Mouse (Mus musculus): ENCODE measurements at regions not wholly inside any gene's neighbourhood (a gene's known extent, or its start where the extent isn't known, plus 50 kb on each side); places are given as distances from the start of the nearest gene placed in this dataset.

DNA sequence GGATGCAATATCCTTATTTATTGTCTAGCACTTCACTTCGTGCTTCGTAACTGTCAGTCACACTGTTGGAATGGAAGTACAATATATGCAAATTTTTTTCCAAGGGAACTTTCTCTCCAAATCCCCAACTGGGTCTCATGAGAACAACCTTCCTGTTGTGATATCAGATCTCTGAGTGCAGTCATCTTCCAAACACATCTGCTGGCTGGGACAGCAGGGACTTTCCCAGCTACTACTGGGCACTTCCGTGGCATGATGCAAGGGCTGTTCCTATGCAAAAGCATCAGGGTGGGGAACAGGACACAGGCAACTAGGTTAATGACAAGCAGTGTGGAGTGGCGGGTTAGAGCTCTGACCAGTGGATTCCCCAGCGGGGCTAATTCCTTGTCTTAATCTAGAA is 73.4 kb upstream of the Arntl start:
- no peak overlapping the region for H3K9ac ChIP-seq (replicated peaks; ENCODE audit: low read length, poor library complexity, severe bottlenecking)
- no peak for ATAC-seq (ENCODE audit: low FRiP score)
- no peaks in the 10 kb centered on the region for H3K27me3 ChIP-seq (ENCODE audit: insufficient read depth, low read length)
- no peak for TF ChIP-seq CTCF (IDR thresholded peaks at IDR 0.05)
- H3K27ac ChIP-seq (ENCODE audit: low read depth, low read length): no peak overlapping the region
- 66% methylated on average over 5 of the region's 5 CpGs for WGBS
- no peaks in the 10 kb centered on the region for H3K36me3 ChIP-seq (ENCODE audit: insufficient read depth, low read length)
- no peaks in the 10 kb centered on the region for H3K9me3 ChIP-seq (ENCODE audit: low read length)
- no peak for DNase-seq (ENCODE audit: low spot score)
- H3K4me1 ChIP-seq (ENCODE audit: insufficient read depth, low read length): no peaks in the 10 kb centered on the region
- no peak overlapping the region for H3K4me3 ChIP-seq (ENCODE audit: low read depth, low read length)
- H3K4me2 ChIP-seq (ENCODE audit: low read depth, low read length, poor library complexity, severe bottlenecking): no peak overlapping the region

DNA sequence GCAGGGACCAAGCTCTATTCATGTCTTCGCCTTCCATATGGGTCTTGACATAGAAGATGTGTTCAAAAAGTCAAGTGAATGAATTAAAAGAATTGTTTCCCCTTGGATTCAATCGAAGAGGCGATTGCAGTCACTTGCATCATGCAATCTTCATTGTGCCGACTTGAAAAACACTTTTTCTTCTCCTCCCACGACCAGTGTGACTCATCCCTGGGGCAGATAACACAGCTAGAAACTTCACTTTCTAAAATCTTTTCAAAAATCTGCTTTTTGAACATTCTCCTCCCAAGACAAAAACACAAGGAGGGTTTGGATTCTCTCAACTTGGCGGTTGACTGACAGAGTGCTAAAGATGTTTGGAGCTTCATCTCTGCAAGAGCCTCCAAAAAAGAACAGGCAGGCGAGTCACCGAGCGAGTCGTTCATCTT is 67.2 kb upstream of the Arntl start:
- Histone ChIP-seq H3K9me3 (ENCODE audit: low read length) (no peaks in the 10 kb centered on the region), H3K27me3 (ENCODE audit: insufficient read depth, low read length) (no peaks in the 10 kb centered on the region), H3K4me2 (ENCODE audit: low read depth, low read length, poor library complexity, severe bottlenecking) (no peak overlapping the region), H3K4me1 (ENCODE audit: insufficient read depth, low read length) (peaks cover 2% of the 10 kb centered on the region; the same call in 1 of the 2 replicates), H3K36me3 (ENCODE audit: insufficient read depth, low read length) (no peaks in the 10 kb centered on the region), H3K9ac (replicated peaks; ENCODE audit: low read length, poor library complexity, severe bottlenecking) (no peak overlapping the region), H3K27ac (ENCODE audit: low read depth, low read length) (no peak overlapping the region), H3K4me3 (ENCODE audit: low read depth, low read length) (no peak overlapping the region)
- 82% methylated on average over 10 of the region's 10 CpGs for WGBS
- no peak for ATAC-seq (ENCODE audit: low FRiP score)
- no peak for TF ChIP-seq CTCF (IDR thresholded peaks at IDR 0.05)
- DNase-seq (ENCODE audit: low spot score): no peak

DNA sequence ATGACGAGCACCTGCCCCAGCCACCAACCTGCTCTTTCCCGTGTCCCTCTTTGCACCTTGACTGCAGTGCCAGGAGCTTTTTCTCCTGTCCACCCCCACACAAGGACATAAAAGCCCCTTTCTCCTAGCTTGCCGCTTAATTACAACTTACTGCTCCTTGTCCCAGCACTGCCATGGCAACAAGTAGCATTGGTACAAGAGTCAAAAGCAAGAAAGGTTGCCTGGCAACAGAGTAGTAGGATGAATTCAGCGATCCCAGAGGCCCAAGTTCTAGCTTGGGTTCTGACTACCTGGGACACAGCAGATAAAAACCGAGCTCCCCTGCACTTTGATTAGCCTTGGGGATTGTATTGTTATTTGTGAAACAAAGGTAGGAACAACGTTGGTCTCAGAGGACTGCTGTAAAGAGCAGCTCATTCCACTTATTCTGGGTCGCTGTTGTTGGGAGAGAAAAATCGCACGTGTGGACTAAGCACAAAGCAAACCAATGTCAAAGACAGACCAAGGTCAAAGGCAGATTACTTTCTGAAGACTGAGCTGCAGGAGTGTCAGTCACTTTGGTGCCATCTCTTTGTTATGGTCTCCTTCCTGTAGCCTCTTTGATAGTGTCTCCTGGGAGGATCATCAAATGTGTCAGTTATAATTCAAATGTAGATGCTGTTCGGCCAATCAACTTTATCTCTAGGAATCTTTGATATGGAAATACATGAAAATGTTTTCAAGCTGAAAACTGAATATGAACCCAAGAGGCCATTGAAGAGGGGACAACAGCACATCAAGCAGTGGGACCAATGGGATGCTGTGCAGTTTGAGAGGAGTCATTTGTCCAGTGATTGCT is 65.2 kb upstream of the Arntl start:
- no peak for TF ChIP-seq CTCF (IDR thresholded peaks at IDR 0.05)
- Histone ChIP-seq H3K36me3 (ENCODE audit: insufficient read depth, low read length) (no peaks in the 10 kb centered on the region), H3K4me1 (ENCODE audit: insufficient read depth, low read length) (peaks cover 2% of the 10 kb centered on the region; the same call in 1 of the 2 replicates), H3K27me3 (ENCODE audit: insufficient read depth, low read length) (no peaks in the 10 kb centered on the region), H3K27ac (ENCODE audit: low read depth, low read length) (no peak overlapping the region), H3K9me3 (ENCODE audit: low read length) (no peaks in the 10 kb centered on the region), H3K4me3 (ENCODE audit: low read depth, low read length) (no peak overlapping the region), H3K9ac (replicated peaks; ENCODE audit: low read length, poor library complexity, severe bottlenecking) (no peak overlapping the region), H3K4me2 (ENCODE audit: low read depth, low read length, poor library complexity, severe bottlenecking) (peak overlapping the region; percentile 12; the same call in 1 of the 2 replicates)
- WGBS: 18% methylated on average over 10 of the region's 10 CpGs
- DNase-seq (ENCODE audit: low spot score) (peak; percentile 79), ATAC-seq (ENCODE audit: low FRiP score) (peak; percentile 52; the same call in 1 of the 2 replicates)

DNA sequence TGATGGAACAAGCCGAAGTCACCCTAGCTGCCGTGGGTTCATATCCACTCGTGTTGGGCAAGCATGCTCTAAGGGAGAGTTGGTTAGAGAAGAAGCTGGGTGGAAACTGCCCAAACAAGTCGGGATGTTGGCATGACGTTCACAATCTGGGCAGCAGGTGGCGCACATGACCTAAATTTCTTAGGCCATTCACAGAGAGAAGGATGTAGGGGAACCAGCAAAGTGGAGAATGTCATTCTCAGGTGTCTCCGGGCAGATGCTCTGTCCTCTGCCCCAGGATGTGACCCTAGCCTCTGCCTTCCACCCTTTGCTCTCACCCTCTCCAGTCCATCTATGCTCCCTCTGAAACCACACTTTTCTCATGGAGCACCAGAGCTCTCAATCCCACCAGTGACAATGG is 63.7 kb upstream of the Arntl start:
- DNase-seq (ENCODE audit: low spot score): peak; percentile 92
- H3K4me1 ChIP-seq (ENCODE audit: insufficient read depth, low read length): peaks cover 2% of the 10 kb centered on the region; the same call in 1 of the 2 replicates
- no peaks in the 10 kb centered on the region for H3K9me3 ChIP-seq (ENCODE audit: low read length)
- no peak overlapping the region for H3K27ac ChIP-seq (ENCODE audit: low read depth, low read length)
- ATAC-seq (ENCODE audit: low FRiP score): peak; percentile 35; the same call in 1 of the 2 replicates
- no peaks in the 10 kb centered on the region for H3K36me3 ChIP-seq (ENCODE audit: insufficient read depth, low read length)
- no peak overlapping the region for H3K9ac ChIP-seq (replicated peaks; ENCODE audit: low read length, poor library complexity, severe bottlenecking)
- H3K4me3 ChIP-seq (ENCODE audit: low read depth, low read length): no peak overlapping the region
- peak; percentile 93 for TF ChIP-seq CTCF (IDR thresholded peaks at IDR 0.05)
- no peak overlapping the region for H3K4me2 ChIP-seq (ENCODE audit: low read depth, low read length, poor library complexity, severe bottlenecking)
- WGBS: 12% methylated on average over 7 of the region's 7 CpGs
- H3K27me3 ChIP-seq (ENCODE audit: insufficient read depth, low read length): no peaks in the 10 kb centered on the region

DNA sequence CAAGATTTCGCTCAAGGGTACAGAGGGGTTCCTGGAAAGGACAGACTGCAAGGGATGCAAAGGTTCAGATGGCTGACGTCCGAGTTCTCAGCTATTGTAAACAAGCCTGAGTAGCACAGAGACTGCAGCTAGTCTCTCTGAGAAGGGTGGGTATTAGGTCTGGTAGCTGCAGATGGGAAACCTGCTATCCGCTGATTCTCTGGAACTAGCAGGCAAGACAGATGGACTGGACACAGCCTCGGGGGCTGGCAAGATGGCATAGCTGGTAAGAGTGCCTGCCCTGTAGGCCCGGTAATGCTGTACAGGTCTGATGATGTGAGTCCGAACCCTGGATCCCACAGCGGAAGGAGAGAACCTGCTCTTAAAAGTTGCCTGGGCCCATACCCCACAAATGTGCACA is 62.2 kb upstream of the Arntl start:
- H3K36me3 ChIP-seq (ENCODE audit: insufficient read depth, low read length): no peaks in the 10 kb centered on the region
- DNase-seq (ENCODE audit: low spot score): no peak
- TF ChIP-seq CTCF (IDR thresholded peaks at IDR 0.05): no peak
- WGBS: 94% methylated on average over 8 of the region's 8 CpGs
- no peak overlapping the region for H3K4me3 ChIP-seq (ENCODE audit: low read depth, low read length)
- H3K27ac ChIP-seq (ENCODE audit: low read depth, low read length): no peak overlapping the region
- no peak overlapping the region for H3K9ac ChIP-seq (replicated peaks; ENCODE audit: low read length, poor library complexity, severe bottlenecking)
- H3K27me3 ChIP-seq (ENCODE audit: insufficient read depth, low read length): no peaks in the 10 kb centered on the region
- H3K4me1 ChIP-seq (ENCODE audit: insufficient read depth, low read length): peaks cover 2% of the 10 kb centered on the region; the same call in 1 of the 2 replicates
- no peak overlapping the region for H3K4me2 ChIP-seq (ENCODE audit: low read depth, low read length, poor library complexity, severe bottlenecking)
- ATAC-seq (ENCODE audit: low FRiP score): no peak
- H3K9me3 ChIP-seq (ENCODE audit: low read length): no peaks in the 10 kb centered on the region

DNA sequence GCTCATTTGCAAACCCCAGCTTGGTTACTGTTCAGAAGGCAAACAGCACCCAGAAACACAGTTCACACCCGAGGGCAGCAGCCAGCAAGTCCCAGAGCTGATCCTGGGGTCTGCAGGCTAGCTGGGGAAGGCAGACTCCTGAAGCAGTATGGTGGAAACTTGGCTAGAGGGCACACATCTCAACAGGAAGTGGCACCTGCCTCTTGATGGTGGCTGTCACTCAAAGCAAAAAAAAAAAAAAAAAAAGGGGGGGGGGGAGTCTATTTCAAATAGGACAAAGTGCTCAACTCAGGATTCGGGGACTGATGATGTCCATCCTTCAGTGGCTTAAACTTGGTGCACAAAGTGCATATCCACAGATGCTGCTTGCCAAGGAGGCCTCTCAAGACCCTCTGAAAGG is 61.2 kb upstream of the Arntl start:
- Histone ChIP-seq H3K4me1 (ENCODE audit: insufficient read depth, low read length) (peaks cover 6% of the 10 kb centered on the region; the same call in 1 of the 2 replicates), H3K27ac (ENCODE audit: low read depth, low read length) (no peak overlapping the region), H3K27me3 (ENCODE audit: insufficient read depth, low read length) (no peaks in the 10 kb centered on the region), H3K4me3 (ENCODE audit: low read depth, low read length) (no peak overlapping the region), H3K9ac (replicated peaks; ENCODE audit: low read length, poor library complexity, severe bottlenecking) (no peak overlapping the region), H3K4me2 (ENCODE audit: low read depth, low read length, poor library complexity, severe bottlenecking) (no peak overlapping the region), H3K36me3 (ENCODE audit: insufficient read depth, low read length) (no peaks in the 10 kb centered on the region), H3K9me3 (ENCODE audit: low read length) (no peaks in the 10 kb centered on the region)
- no peak for TF ChIP-seq CTCF (IDR thresholded peaks at IDR 0.05)
- WGBS: 77% methylated on average over 2 of the region's 2 CpGs
- ATAC-seq (ENCODE audit: low FRiP score): no peak
- no peak for DNase-seq (ENCODE audit: low spot score)
